Mouse (Mus musculus): Measurements from ENCODE around the gene Poglut1. TPM values are rescaled to one million over a fixed set of nuclear protein-coding genes. Genes with fewer than 3 reads are reported as not detected.
A peak's percentile ranks its signal among the peaks of the same experiment; 100 is the strongest.

Poglut1 gene
- 2.9 and 10.8 TPM in 2 replicates for total RNA-seq (2015; ENCODE audit: low replicate concordance)
- total RNA-seq (2017; ENCODE audit: low replicate concordance), result 5.3 TPM in 1 of 2 replicates, not detected in the other

DNA sequence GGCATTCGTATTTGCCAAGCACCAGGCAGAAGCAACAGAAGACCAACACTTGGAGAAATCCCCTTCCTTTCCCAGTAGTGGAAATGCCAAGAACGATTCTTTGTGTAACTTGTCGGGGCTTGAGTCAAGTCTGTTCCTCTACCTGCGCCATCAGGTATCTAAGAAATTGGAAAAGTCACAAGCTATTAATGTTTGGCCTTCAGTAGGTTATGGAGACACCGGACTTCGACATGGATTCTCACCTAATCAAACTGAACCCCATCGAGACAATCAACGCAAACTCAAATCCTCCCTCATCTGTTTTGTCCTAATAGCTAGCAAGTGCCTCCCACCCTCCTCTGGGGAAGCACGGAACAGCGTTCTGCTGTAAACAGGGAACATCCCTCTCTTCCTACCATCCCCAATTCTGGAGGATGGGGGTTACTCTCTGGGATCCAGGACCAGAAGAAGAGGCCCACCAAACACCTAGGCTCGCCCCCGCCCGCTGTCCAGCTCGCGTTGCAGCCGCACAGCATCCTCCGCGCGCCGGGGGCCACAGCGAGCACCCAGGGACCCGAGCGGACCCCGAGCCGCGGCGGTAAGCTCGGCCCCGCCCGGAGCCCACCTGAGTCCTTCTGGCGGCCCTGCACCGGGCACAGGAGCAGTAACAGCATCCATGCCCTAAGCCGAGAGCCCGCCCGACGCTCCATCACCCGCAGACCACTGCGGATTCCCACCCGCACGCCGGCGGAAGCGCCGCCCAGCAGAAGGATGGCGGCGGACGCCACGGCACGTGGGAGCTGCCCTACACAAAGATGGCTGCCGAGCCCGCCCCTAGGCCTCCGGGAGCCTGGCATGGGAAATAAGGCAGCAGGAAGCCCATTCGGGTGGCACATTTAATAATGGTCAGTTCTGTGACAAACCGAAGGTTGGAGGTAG lies at the start of gene Poglut1:
Gene Poglut1, minus strand, starts transcription at position 780 of the 918 bp plus-strand sequence.
- ATAC-seq (replicated peaks; ENCODE audit: low FRiP score, poor library complexity, severe bottlenecking), result peak; percentile 85

DNA sequence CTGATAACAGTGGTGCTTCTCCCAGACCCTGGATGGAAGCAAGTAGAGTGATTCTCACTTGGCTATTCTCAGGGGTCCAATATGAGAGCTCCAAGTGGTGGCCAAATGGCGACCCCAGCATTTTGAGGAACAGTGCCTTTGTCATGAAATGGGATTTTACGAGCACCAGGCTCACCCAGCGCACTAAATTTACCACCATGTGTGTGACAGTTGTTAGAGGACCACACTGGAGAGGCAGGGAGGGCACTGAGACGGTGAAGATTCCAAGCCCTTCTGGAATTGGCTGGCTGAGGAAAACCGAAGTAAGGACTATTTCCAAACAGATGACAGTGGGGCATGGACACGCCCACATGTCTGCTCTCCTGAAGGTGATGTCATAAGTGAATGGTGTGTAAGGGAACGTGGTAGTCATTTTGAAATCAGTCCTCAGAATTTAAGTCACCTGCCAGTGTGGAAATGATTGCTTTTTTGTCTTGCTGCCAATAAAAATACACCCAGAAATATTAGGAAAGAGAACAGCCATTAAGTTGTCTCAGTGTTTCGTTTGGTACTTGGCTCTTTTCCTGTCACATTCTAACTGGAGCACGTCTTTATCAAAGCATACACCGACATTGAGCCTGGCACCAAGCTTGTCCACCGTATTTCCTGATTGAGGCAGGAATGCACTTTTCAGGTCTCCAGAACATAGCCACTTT lies 49.1 kb upstream of the Poglut1 start:
- no peak for ATAC-seq (replicated peaks; ENCODE audit: low FRiP score, poor library complexity, severe bottlenecking)

DNA sequence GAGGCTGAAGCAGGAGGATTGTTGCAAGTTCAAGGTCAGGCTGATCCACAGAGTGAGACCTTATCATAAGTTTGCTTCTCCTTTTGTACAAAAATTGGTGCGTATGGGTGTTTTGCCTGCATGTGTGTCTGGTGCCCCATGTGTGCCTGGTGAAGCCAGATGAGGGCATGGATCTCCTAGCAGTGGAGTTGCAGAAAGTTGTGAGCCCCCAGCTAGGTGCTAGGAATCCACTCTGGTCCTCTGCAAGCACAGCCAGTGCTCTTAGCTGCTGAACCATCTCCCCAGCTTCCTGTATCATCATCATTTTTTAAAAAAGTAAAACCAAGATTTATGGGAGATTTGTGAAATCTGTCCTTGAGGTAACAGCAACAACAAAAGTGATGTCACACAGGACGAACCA lies 46.6 kb upstream of the Poglut1 start:
- ATAC-seq (replicated peaks; ENCODE audit: low FRiP score, poor library complexity, severe bottlenecking), result no peak

DNA sequence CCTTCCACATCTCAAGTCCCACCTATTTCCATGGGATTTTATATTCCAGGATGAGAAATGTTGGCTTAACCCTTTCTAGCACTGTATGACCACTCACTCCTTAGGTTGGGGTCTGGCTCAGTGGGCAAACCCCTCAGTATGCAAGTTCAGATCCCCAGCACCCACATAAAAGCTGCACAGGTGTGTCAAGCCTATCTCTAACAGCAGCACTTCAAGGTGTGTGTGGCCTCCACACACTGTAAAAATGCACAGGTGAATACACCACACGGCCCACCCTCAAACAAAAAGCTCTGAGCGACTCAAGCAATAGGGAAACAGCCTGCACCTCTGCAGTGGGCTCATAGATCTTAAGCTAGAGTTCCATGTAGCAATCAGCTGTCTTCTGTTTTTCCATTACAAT lies 46.0 kb upstream of the Poglut1 start:
- ATAC-seq (replicated peaks; ENCODE audit: low FRiP score, poor library complexity, severe bottlenecking), result no peak

DNA sequence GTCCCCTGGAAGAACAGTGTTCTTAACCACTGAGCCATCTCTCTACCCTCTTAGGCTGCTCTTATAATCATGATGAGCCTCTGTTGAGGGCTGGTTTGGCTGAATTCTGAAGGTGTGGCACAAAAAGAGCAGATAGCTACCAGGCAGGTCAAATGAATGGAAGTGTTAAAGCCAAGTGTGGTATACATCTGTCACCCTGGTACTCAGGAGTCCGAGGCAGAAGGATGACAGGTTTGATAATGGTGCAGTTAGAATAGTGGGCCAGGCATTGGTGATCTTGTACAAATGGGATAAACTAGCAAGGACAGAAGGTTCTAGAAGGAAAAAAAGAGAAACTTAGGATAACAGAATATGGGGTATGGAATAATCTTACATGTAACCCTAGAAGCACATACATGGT lies 44.4 kb upstream of the Poglut1 start:
- no peak for ATAC-seq (replicated peaks; ENCODE audit: low FRiP score, poor library complexity, severe bottlenecking)

DNA sequence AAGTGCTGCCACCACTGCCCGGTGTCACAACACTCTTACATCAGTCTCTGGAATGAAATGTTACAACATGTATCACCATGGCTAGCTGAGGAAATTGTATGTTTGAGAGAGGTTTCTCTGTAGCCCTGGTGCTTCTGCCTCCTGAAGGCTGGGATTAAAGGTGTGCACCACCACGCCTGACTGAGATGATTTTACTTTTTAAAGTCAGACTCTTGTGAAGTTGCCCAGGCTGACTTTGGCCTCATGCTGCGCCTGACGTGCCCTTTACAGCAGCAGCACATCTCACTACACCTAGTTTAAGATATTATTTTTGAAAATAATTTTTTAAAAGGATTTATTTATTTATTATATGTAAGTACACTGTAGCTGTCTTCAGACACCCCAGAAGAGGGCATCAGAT lies 42.9 kb upstream of the Poglut1 start:
- ATAC-seq (replicated peaks; ENCODE audit: low FRiP score, poor library complexity, severe bottlenecking), result no peak

DNA sequence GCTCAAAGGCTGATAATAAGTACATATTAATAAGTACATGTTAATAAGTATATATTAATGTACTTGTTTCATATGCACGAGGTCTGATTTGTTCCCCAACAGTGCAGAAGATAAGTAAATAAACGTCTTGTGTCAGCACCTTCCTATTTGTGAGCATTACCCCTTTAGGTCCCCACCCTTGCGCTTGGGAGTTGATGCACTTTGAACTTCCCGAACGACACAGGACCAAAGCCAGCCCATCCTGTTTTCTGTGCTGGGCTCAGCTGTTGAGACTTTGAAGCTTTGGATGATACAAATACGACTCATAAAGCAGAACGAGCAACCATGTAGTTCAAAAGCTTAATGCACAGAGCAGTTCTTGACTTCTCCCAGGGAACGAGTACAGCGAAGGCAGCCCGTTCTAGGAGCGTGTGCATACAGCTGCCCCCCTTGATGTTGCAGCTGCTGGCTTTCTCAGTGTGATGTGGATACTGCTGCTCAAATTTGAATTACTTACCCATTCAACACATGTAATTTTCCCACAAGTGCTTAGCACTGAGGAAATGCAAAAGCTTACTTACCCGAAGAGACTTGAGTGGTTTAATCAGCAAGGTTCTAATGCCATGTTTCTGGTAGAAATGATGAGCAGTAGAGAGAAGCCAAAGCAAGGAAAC lies 42.1 kb upstream of the Poglut1 start:
- no peak for ATAC-seq (replicated peaks; ENCODE audit: low FRiP score, poor library complexity, severe bottlenecking)

DNA sequence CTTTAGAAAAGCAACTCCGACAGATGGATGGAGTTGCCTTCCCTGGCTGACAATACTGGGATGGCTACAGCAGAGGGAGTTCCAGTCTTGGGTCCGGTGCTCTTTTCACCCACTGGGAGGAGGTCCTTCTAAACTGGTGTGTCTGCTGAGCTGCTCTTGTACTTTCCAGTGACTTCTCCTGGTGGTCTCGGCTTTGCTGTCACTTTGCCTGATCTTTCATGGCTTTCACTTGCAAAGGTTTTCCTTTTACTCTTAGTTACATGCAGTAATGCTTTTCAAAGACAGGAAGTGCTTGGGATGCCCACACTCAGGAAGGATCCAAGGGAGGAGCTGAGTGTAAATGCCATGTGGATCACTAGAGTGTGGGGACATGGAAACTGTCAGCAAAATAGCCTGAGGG lies 41.4 kb upstream of the Poglut1 start:
- ATAC-seq (replicated peaks; ENCODE audit: low FRiP score, poor library complexity, severe bottlenecking), result no peak

DNA sequence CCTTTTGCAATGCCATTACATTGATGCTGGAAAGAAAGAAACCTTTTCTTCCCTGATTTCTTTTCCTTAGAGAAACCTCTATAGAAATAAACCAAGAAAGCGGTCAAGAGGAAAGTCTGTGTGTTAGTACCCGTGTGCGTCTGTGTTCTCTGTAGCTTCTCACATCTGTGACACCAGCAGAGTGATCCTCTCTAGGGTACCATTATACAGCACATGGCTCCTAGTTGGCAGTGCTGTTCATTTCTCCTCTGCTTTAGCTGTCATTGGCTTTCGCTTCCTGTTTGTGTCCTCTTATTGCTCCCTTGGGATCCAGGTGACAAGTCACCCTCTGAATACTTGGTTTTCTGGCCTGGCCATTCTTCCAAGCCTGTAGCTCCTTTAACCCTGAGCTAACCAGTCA lies 37.5 kb upstream of the Poglut1 start:
- ATAC-seq (replicated peaks; ENCODE audit: low FRiP score, poor library complexity, severe bottlenecking), result no peak

DNA sequence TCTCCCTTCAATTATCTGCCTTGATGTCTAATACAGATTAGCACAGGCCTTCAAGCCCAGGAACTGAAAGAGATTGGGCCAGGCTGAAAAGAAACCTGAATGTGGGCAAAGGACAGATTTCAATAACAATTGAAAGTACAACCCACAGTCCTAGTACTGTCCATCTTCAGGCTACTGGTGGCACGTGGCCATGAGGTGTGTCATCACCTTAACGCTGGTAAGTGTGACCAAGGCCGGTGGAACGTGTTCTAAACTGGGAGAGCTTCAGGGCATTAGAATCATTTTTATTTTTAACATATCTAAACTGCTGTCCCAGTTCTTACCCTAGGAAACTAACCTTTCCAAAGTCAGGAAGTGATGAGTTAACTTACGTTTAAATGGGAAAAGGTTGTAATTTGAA lies 37.1 kb upstream of the Poglut1 start:
- no peak for ATAC-seq (replicated peaks; ENCODE audit: low FRiP score, poor library complexity, severe bottlenecking)

DNA sequence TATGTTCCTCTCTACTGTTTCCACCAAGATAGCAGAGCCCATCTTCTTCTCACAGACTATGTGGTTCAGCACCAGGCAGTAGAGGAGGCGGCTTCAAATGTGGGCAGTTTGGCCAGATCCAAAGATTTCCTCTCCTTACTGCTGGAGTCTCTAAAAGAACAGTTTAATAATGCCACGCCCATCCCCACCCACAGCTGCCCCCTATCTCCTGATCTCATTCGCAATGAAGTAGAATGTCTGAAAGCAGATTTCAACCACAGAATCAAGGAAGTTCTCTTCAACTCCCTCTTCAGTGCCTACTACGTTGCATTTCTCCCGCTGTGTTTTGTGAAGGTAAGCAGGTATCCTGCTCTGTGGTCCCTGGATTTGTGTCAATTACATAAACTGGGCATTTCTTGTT lies 35.1 kb upstream of the Poglut1 start:
- ATAC-seq (replicated peaks; ENCODE audit: low FRiP score, poor library complexity, severe bottlenecking), result no peak

DNA sequence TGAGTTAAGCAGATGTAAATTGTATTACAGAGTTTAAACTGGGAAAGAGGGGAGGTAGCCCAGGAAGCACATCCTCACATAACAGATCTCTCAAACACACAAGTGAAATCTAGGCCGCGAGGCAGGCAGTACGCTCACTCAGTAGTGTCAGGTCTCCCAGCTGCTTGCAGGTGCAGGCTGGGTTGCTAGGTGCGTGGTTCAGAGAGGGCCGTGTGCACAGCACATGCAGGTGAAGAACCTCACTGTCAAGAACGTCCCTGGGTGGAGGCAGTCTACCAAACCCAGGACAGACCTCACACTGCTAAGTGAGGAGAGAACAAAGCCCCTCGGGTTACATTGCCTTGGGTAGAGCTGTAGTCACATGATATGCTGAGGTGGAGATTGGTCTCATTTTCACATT lies 34.7 kb upstream of the Poglut1 start:
- ATAC-seq (replicated peaks; ENCODE audit: low FRiP score, poor library complexity, severe bottlenecking), result no peak

DNA sequence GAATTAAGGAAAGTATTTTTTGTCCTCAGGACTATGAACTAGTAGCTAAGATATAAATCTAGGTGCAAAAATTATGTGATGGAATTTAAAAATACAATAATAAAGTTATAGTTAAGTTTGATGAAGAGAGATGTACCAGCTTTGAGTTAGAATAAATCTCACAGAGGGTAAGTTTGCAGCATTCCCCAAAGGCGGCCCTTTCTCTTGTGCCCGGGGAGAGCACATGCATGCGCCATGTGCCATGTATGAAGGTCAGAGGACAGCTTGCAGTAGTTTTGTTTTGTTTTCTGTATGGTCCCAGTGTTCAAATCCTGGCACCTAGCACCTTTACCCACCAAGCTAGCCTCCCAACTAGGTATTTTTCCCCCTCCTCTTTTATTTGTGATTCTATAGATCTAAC lies 21.4 kb upstream of the Poglut1 start:
- no peak for ATAC-seq (replicated peaks; ENCODE audit: low FRiP score, poor library complexity, severe bottlenecking)

DNA sequence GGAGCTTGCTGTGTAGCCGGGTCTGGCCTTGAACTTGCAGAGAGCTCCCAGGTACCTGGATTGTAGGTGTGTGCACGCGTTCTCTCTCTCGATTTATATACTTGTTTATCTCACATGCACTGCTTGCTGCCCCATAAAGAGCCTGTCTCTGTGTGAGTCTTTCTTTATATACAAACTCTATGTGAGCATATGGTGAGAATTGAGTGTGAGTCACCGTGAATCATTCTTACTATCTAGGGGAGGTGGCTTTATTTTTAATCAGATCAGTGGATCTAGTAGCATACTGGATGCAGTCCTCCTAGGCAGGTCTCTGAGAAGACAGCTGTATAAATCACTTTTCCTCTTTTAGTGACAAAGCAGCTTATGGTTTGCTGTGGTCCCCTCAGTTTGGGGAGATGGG lies 18.1 kb upstream of the Poglut1 start:
- no peak for ATAC-seq (replicated peaks; ENCODE audit: low FRiP score, poor library complexity, severe bottlenecking)

DNA sequence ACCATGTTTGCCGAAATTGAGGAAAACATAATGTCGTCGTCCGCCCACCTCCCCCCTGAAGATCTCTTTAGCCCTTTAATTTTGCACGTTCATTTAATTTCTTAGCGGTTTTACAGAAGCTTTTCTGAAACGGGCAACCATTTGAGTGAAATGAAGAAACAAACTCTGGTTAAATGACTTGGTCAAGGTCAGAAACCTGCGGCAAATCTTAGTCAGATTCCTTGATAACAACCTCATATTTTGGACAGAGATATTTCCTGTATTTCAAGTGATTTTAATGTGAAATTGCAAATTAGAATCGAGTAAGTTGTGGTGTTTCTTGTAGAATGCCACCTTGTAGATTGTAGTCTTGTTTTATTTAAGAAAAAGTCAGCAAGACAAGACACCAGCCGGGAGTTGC lies 13.5 kb upstream of the Poglut1 start:
- no peak for ATAC-seq (replicated peaks; ENCODE audit: low FRiP score, poor library complexity, severe bottlenecking)

DNA sequence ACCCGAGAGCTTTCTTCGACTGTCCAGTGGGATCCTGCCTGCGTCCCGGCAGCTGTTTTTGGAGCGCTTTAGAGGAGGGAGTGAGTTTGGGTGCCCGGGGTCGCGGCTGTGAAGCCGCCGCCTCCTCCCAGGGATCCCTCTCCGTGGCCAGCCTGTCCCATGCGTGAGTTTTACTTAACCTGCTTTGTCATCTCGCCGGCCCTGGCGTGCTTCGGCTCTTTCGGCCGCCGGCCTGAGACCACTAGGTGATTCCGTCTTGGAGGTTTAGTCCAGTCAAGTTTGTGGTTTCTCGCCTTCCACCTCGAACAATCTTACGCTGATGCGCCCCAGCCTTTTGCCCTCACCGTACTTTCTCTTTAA lies 12.9 kb upstream of the Poglut1 start:
- peak; percentile 71 for ATAC-seq (replicated peaks; ENCODE audit: low FRiP score, poor library complexity, severe bottlenecking)

DNA sequence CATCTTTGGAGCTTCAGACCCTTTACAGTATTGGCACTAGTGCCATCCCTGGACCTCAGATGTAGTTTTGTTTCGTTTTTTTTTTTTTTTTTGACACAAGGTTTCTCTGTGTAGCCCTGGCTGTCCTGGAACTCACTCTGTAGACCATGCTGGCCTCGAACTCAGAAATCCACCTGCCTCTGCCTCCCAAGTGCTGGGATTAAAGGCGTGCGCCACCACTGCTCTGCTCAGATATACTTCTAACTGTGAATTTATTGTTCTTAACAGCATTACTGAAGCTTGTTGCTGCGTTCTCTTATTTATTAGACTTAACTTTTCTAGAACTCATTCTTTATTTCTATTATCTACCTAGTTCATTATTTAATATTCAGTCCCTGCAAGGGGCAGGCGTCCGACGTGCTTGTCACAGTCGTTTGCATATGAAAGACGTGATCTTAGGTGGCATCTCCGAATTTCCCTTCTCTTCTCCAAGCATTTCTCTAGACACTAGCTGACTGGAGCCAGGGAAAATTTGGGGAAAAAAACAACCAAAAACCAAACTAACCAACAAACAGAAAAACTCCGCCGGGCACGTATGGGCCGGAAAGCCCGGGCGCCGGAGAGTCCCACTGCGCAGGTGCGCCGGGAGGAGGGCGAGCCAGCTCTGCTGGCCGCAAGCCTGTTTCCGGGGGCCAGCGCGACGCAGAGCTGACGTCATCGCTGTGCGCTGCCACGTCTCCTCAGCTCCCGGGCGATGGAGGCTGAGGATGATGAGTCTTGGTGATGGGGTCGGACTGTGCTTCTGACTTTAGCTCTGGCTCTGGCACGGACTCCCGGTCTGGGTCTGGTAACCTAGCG lies 12.3 kb upstream of the Poglut1 start:
- peak; percentile 97 for ATAC-seq (replicated peaks; ENCODE audit: low FRiP score, poor library complexity, severe bottlenecking)

DNA sequence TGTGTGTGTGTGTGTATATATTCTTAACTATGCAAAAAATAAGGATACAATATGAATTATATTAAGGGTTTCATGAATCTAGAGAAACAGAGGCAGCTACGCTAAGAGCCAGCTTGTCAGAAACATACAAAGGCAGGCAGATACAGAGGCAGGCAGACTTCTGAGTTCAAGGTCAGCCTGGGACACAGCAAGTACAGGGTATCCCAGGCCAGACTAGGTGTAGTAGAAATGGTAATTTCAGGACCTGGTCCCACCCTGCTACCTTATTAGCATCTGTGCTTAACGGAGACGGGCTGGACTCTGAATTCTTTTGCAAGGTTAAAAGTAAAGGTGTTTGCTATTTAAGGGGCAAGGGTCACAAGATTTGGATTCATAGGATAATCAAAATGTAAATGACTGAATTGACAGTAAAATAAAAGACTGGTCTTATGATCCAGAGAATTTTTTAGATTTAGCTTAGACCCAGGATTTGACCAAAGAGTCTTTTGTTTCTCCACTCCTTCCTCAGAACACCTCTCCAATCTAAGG lies 8.2 kb upstream of the Poglut1 start, which contains the start of gene Tmem39a:
Gene Tmem39a, plus strand, starts transcription at position 478 of the 528 bp plus-strand sequence.
- ATAC-seq (replicated peaks; ENCODE audit: low FRiP score, poor library complexity, severe bottlenecking), result no peak

DNA sequence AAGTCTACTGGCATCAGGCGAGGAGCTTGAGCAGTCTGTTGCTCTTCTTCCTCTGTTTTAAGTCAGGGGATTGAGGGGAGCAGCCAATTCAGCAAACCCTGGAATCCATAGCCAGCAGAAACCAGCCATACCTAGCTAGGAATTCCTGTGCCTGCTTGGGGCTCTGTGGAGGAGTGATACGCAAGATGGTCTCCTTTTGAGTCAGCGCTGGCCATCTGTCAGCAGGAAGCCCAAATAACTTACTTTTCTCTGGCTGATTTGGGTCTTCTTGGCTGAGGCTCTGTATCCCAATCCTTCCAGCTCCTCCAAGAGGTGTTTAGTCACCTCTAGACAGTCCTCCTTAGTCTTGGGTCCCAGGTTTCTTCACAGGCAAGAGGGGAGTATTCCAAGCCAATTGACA lies 5.9 kb upstream of the Poglut1 start:
- ATAC-seq (replicated peaks; ENCODE audit: low FRiP score, poor library complexity, severe bottlenecking), result no peak

DNA sequence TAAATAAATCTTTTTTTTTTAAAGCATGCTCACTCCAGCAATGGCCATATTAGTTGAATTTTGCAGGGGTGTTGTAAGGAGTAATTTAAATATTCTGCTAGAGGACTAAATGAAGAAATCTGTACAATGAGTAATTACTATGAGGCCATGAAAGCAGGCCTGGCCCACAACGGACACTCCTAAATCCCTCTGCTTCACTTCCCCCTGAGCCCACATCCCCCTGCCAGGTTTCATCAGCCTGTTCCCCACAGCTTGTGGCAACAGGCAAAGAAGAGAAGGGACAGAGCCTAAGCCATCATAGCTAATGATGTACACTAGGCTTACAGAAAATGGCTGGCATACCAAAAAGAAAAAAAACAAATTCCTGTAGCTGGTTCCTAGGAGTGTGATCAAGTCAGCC lies 2.1 kb downstream of the Poglut1 start:
- no peak for ATAC-seq (replicated peaks; ENCODE audit: low FRiP score, poor library complexity, severe bottlenecking)
